Mouse (Mus musculus): ENCODE data around the gene Olfr541. TPM values are rescaled to one million over a fixed set of nuclear protein-coding genes. Genes with fewer than 3 reads are reported as not detected.

The Olfr541 gene
- polyA plus RNA-seq, 1 experiment = not detected

DNA sequence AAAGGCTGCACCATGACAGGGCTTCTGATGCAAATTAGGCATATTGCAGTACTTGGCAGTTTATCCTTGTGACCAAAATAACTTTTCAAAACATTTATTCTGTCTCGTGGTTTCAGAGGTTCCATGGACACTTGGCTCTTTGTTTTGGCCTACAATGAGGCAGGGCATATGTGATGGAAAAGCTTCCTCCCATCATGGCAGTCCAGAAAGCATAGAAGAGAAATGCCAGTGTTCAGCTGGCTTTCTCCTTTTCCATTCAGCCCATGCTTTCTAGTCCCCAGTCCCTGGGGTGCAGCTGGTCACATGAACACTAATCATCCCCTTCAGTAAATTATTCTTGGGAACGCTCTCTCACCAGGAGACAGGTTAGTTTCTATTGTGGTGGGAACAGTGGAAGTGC is 9.3 kb downstream of the Olfr541 start:
- no peak overlapping the region for H3K4me3 ChIP-seq (ENCODE audit: low read depth, low read length)
- H3K36me3 ChIP-seq (ENCODE audit: control insufficient read depth, insufficient read depth, low read length, poor library complexity, severe bottlenecking) = no peaks in the 10 kb centered on the region
- H3K9me3 ChIP-seq (replicated peaks; ENCODE audit: control insufficient read depth, insufficient read depth, low read length, poor library complexity, severe bottlenecking) = no peaks in the 10 kb centered on the region; the same call in 1 of the 2 replicates
- no peaks in the 10 kb centered on the region for H3K4me1 ChIP-seq (ENCODE audit: control insufficient read depth, insufficient read depth, low read length)
- no peak overlapping the region for H3K27ac ChIP-seq (ENCODE audit: insufficient read depth, low read length)
- H3K27me3 ChIP-seq (ENCODE audit: control insufficient read depth, insufficient read depth, low read length, poor library complexity, severe bottlenecking) = no peaks in the 10 kb centered on the region
- TF ChIP-seq CTCF (IDR thresholded peaks at IDR 0.05; ENCODE audit: low read depth, low read length) = no peak
- no peak for TF ChIP-seq POLR2A (IDR thresholded peaks at IDR 0.05; ENCODE audit: insufficient read depth, low read length)
- no peak for TF ChIP-seq EP300 (IDR thresholded peaks at IDR 0.05; ENCODE audit: insufficient read depth, low read depth, low read length)
- H3K9ac ChIP-seq (ENCODE audit: low read depth, poor library complexity, severe bottlenecking) = no peak overlapping the region

- Histone ChIP-seq H3K9me3 (replicated peaks; ENCODE audit: control insufficient read depth, insufficient read depth, low read length, poor library complexity, severe bottlenecking) (no peaks in the 10 kb centered on the region), H3K4me1 (ENCODE audit: control insufficient read depth, insufficient read depth, low read length) (no peaks in the 10 kb centered on the region), H3K4me3 (ENCODE audit: low read depth, low read length) (no peak overlapping the region), H3K27ac (ENCODE audit: insufficient read depth, low read length) (no peak overlapping the region), H3K9ac (ENCODE audit: low read depth, poor library complexity, severe bottlenecking) (no peak overlapping the region), H3K36me3 (ENCODE audit: control insufficient read depth, insufficient read depth, low read length, poor library complexity, severe bottlenecking) (no peaks in the 10 kb centered on the region), H3K27me3 (ENCODE audit: control insufficient read depth, insufficient read depth, low read length, poor library complexity, severe bottlenecking) (no peaks in the 10 kb centered on the region)
- no peak for TF ChIP-seq EP300 (IDR thresholded peaks at IDR 0.05; ENCODE audit: insufficient read depth, low read depth, low read length)
- no peak for TF ChIP-seq CTCF (IDR thresholded peaks at IDR 0.05; ENCODE audit: low read depth, low read length)
- no peak for TF ChIP-seq POLR2A (IDR thresholded peaks at IDR 0.05; ENCODE audit: insufficient read depth, low read length)
Measured at GRCm38 (mm10) chr7:140707536-140708284, 10.6 kb downstream of the Olfr541 start.

- H3K27ac ChIP-seq (ENCODE audit: insufficient read depth, low read length) = no peak overlapping the region
- no peaks in the 10 kb centered on the region for H3K27me3 ChIP-seq (ENCODE audit: control insufficient read depth, insufficient read depth, low read length, poor library complexity, severe bottlenecking)
- no peak overlapping the region for H3K9ac ChIP-seq (ENCODE audit: low read depth, poor library complexity, severe bottlenecking)
- H3K36me3 ChIP-seq (ENCODE audit: control insufficient read depth, insufficient read depth, low read length, poor library complexity, severe bottlenecking) = no peaks in the 10 kb centered on the region
- H3K4me1 ChIP-seq (ENCODE audit: control insufficient read depth, insufficient read depth, low read length) = no peaks in the 10 kb centered on the region
- H3K9me3 ChIP-seq (replicated peaks; ENCODE audit: control insufficient read depth, insufficient read depth, low read length, poor library complexity, severe bottlenecking) = 0 out of 2 replicates have a peak, but pooled peaks cover 3% of the 10 kb centered on the region
- TF ChIP-seq POLR2A (IDR thresholded peaks at IDR 0.05; ENCODE audit: insufficient read depth, low read length) (no peak), EP300 (IDR thresholded peaks at IDR 0.05; ENCODE audit: insufficient read depth, low read depth, low read length) (no peak), CTCF (IDR thresholded peaks at IDR 0.05; ENCODE audit: low read depth, low read length) (no peak)
- no peak overlapping the region for H3K4me3 ChIP-seq (ENCODE audit: low read depth, low read length)
Measured at GRCm38 (mm10) chr7:140717155-140718055, 20.3 kb downstream of the Olfr541 start.

DNA sequence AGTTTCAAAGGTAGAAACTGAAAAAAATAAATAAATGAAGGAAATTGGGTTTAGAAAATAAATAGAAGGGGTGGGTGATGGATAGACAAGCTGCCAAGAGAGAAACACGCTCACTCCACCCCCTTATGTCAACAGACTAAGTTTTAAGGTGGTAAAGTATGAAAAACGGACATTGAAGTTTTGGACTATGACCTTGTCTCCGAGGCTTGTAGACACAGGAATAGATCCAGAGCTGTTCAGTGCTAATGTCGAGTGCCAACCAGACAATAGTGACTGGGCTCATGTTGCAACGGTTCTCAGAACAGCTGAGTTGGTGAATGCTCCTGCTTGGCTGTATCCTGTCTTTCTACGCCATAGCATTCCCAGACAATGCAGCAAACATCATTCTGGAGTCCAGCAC is 24.0 kb downstream of the Olfr541 start:
- 0 out of 2 replicates have a peak, but pooled peaks cover 3% of the 10 kb centered on the region for H3K9me3 ChIP-seq (replicated peaks; ENCODE audit: control insufficient read depth, insufficient read depth, low read length, poor library complexity, severe bottlenecking)
- H3K9ac ChIP-seq (ENCODE audit: low read depth, poor library complexity, severe bottlenecking) = no peak overlapping the region
- H3K4me3 ChIP-seq (ENCODE audit: low read depth, low read length) = no peak overlapping the region
- TF ChIP-seq EP300 (IDR thresholded peaks at IDR 0.05; ENCODE audit: insufficient read depth, low read depth, low read length) (no peak), POLR2A (IDR thresholded peaks at IDR 0.05; ENCODE audit: insufficient read depth, low read length) (no peak), CTCF (IDR thresholded peaks at IDR 0.05; ENCODE audit: low read depth, low read length) (no peak)
- no peaks in the 10 kb centered on the region for H3K27me3 ChIP-seq (ENCODE audit: control insufficient read depth, insufficient read depth, low read length, poor library complexity, severe bottlenecking)
- H3K27ac ChIP-seq (ENCODE audit: insufficient read depth, low read length) = no peak overlapping the region
- no peaks in the 10 kb centered on the region for H3K36me3 ChIP-seq (ENCODE audit: control insufficient read depth, insufficient read depth, low read length, poor library complexity, severe bottlenecking)
- H3K4me1 ChIP-seq (ENCODE audit: control insufficient read depth, insufficient read depth, low read length) = no peaks in the 10 kb centered on the region

GRCm38 (mm10) chr7:140725558-140725957 is 28.5 kb downstream of the Olfr541 start:
- Histone ChIP-seq H3K27ac (ENCODE audit: insufficient read depth, low read length) (no peak overlapping the region), H3K27me3 (ENCODE audit: control insufficient read depth, insufficient read depth, low read length, poor library complexity, severe bottlenecking) (no peaks in the 10 kb centered on the region), H3K9ac (ENCODE audit: low read depth, poor library complexity, severe bottlenecking) (no peak overlapping the region), H3K36me3 (ENCODE audit: control insufficient read depth, insufficient read depth, low read length, poor library complexity, severe bottlenecking) (no peaks in the 10 kb centered on the region), H3K9me3 (replicated peaks; ENCODE audit: control insufficient read depth, insufficient read depth, low read length, poor library complexity, severe bottlenecking) (no peaks in the 10 kb centered on the region), H3K4me3 (ENCODE audit: low read depth, low read length) (no peak overlapping the region), H3K4me1 (ENCODE audit: control insufficient read depth, insufficient read depth, low read length) (no peaks in the 10 kb centered on the region)
- no peak for TF ChIP-seq POLR2A (IDR thresholded peaks at IDR 0.05; ENCODE audit: insufficient read depth, low read length)
- TF ChIP-seq EP300 (IDR thresholded peaks at IDR 0.05; ENCODE audit: insufficient read depth, low read depth, low read length) = no peak
- TF ChIP-seq CTCF (IDR thresholded peaks at IDR 0.05; ENCODE audit: low read depth, low read length) = no peak

Data from ES-Bruce4 (cell line).